Mouse (Mus musculus) heart, embryonic 14.5 days (tissue): ENCODE measurements around the gene Gm6793. TPM values are rescaled to one million over a fixed set of nuclear protein-coding genes. Genes with fewer than 3 reads are reported as not detected.

Experiments
- ATAC-seq: fragments of 200-750 bp; cut with Nextera tagmentation; 2 replicates; pipeline ENCODE4 v1.8.0; 2017; ENCODE audit warnings: low read depth, moderate TSS enrichment; ENCODE audit not compliant: insufficient number of reproducible peaks, insufficient read depth, low FRiP score
- H3K27ac ChIP-seq, 2 experiments: fragments of 200-500 bp in 1 of 2; fragments of 300-500 bp in 1 of 2; sonication (generic) in 1 of 2; replicated peaks in 1 of 2; 2 replicates each; pipeline ENCODE4 v1.5.1; 2012 to 2014; ENCODE audit warnings: low read depth in 2 of 2, low read length in 2 of 2, control low read depth in 1 of 2, mild to moderate bottlenecking in 1 of 2, mixed read lengths in 1 of 2; ENCODE audit not compliant: control insufficient read depth in 1 of 2, insufficient read depth in 1 of 2
- H3K27me3 ChIP-seq: fragments of 300-500 bp; sonication (generic); 2 replicates; pipeline ENCODE4 v1.6.1; 2014; ENCODE audit warnings: mild to moderate bottlenecking, low read length, control low read depth; ENCODE audit not compliant: control insufficient read depth, insufficient read depth
- H3K36me3 ChIP-seq: fragments of 300-500 bp; sonication (generic); 2 replicates; pipeline ENCODE4 v1.6.1; 2014; ENCODE audit warnings: mild to moderate bottlenecking, control low read depth, low read length, mixed read lengths; ENCODE audit not compliant: control insufficient read depth, insufficient read depth
- H3K4me1 ChIP-seq, 2 experiments: fragments of 200-500 bp in 1 of 2; fragments of 300-500 bp in 1 of 2; sonication (generic) in 1 of 2; 2 replicates each; pipeline ENCODE4 v1.6.1; 2012 to 2014; ENCODE audit warnings: low read length in 2 of 2, control low read depth in 1 of 2, mixed read lengths in 1 of 2; ENCODE audit not compliant: control insufficient read depth in 2 of 2, insufficient read depth in 2 of 2
- H3K4me2 ChIP-seq: fragments of 300-500 bp; sonication (generic); 2 replicates; pipeline ENCODE4 v1.6.1; 2014; ENCODE audit warnings: mild to moderate bottlenecking, low read length
- H3K4me3 ChIP-seq, 2 experiments: fragments of 200-500 bp in 1 of 2; fragments of 300-500 bp in 1 of 2; sonication (generic) in 1 of 2; 2 replicates each; pipeline ENCODE4 v1.5.1; 2012 to 2014; ENCODE audit warnings: low read length in 2 of 2, mild to moderate bottlenecking in 2 of 2, control low read depth in 1 of 2, low read depth in 1 of 2, moderate library complexity in 1 of 2; ENCODE audit not compliant: control insufficient read depth in 1 of 2, insufficient read depth in 1 of 2
- H3K9ac ChIP-seq: fragments of 300-500 bp; sonication (generic); 2 replicates; pipeline ENCODE4 v1.6.1; 2014; ENCODE audit warnings: mild to moderate bottlenecking, low read length
- H3K9me3 ChIP-seq: fragments of 300-500 bp; sonication (generic); 2 replicates; pipeline ENCODE4 v1.6.1; 2016; ENCODE audit warnings: low read length, control low read depth; ENCODE audit not compliant: control insufficient read depth
- WGBS: fragments of 180-500 bp; shearing (Covaris S2); extraction: QIAGEN DNeasy Blood & Tissue Kit; methylation state at CpG from one replicate; pipeline ENCODE4 v1.1.7; 2014; 5-methylcytosine and 5-hydroxymethylcytosine counted together
- polyA plus RNA-seq: library from polyadenylated mRNA; unstranded; fragments of >200 nt; fragmentation: Nextera tagmentation; extraction: Ambion mirVana; gene quantifications from 2 replicates; pipeline ENCODE4 v1.2.1, GENCODE M21; 2014

Gm6793 gene
- polyA plus RNA-seq, 1 experiment from 2014 or later: 0.50 TPM

DNA sequence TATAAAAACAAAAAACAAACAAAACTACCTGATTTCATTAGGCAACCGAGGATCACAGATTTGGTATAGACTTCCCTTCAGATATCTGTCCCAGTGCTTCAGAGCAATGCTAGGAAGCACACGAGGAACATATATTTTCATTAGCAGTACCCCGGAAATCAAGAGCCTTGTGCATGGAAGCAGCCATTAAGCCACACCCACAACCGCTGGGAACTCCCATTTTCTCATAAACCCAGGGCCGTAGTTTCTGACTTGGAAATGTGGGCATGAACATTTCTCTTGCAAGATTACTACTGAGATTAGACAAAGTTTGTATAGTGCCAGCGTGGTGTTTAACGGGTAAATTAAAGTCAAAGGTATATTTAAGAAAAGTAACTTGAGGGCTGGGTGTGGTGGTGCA, 5.3 kb downstream of the Gm6793 start:
- Histone ChIP-seq H3K9me3 (no peaks in the 10 kb centered on the region), H3K4me3 (no peak overlapping the region), H3K4me2 (no peak overlapping the region), H3K27ac (no peak overlapping the region), H3K4me1 (peaks cover 2 to 17% of the 10 kb centered on the region in 2 experiments; a peak in 3 of 4 replicates), H3K9ac (no peak overlapping the region), H3K36me3 (peaks cover 27% of the 10 kb centered on the region), H3K27me3 (no peaks in the 10 kb centered on the region)
- WGBS: 88% methylated on average over 7 of the region's 7 CpGs
- no peak for ATAC-seq

DNA sequence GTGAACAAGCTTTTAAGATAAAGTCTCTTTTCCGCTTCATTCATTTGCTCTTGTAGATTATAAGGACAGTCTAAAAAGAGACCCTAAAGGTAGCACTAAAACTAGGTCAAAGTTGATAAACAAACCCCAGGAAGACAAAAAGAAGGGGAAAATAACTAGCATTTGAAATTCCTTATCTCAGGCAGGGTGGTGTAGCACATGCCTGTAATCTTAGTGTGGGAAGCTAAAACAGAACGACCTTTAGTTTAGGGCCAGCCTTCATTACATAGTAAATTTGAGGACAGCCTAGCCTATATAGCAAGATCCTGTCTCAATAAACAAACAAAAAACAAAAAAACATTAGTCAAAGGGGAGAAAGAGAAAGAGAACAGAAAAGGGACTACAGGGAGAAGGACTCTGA, 7.2 kb downstream of the Gm6793 start:
- H3K4me1 ChIP-seq: peaks cover 0 to 10% of the 10 kb centered on the region in 2 experiments; a peak in 2 of 4 replicates
- no peak overlapping the region for H3K9ac ChIP-seq
- no peak overlapping the region for H3K27ac ChIP-seq
- no peak overlapping the region for H3K4me2 ChIP-seq
- WGBS: 95% methylated on average over 2 of the region's 2 CpGs
- H3K36me3 ChIP-seq: peaks cover 46% of the 10 kb centered on the region
- no peak for ATAC-seq
- H3K4me3 ChIP-seq: no peak overlapping the region
- H3K9me3 ChIP-seq: no peaks in the 10 kb centered on the region
- no peaks in the 10 kb centered on the region for H3K27me3 ChIP-seq

DNA sequence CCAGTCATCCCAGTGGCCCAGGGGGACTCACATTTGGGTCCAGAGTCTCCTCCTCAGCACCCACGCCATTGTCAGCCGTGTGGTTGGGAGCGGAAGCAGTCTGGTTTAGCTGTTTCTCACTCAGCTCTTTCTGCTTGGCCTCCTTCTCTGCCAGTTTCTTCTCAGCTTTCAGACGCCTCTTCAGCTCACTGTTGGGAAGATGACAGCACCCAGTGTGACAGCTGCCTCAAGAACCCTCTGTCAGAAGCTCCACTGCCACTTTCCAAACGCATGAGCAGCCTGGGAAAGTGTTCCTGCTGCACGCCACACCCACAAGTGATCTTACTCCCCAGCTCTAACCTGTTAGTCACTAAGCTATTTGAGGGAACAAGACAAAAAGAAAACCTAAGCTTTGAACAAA, 9.2 kb downstream of the Gm6793 start:
- Histone ChIP-seq H3K4me3 (no peak overlapping the region), H3K4me2 (no peak overlapping the region), H3K9me3 (no peaks in the 10 kb centered on the region), H3K36me3 (peaks cover 67% of the 10 kb centered on the region), H3K4me1 (peaks cover 0 to 6% of the 10 kb centered on the region in 2 experiments; a peak in 2 of 4 replicates), H3K27ac (no peak overlapping the region), H3K27me3 (no peaks in the 10 kb centered on the region), H3K9ac (no peak overlapping the region)
- ATAC-seq: no peak
- WGBS: 85% methylated on average over 6 of the region's 6 CpGs

DNA sequence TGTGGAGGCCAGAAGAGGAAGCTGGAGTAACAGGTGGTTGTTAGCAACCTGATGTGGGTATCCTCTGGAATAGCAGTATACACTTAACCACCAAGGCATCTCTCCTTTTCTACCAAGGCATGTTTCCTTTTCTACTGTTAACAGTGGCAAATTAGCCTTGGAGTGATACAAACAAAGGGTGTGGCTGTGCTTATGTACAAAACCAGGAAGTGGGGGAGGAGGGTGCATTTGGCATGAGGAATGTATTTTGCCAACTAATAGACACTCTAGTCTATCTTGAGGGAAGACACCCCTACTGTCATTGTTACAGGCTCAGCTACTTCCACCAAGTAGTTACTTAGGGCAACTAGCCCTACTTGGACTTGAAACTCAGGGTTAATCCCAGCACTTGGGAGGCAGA, 10.1 kb downstream of the Gm6793 start:
- no peaks in the 10 kb centered on the region for H3K4me1 ChIP-seq
- peaks cover 75% of the 10 kb centered on the region for H3K36me3 ChIP-seq
- H3K27me3 ChIP-seq: no peaks in the 10 kb centered on the region
- H3K9me3 ChIP-seq: no peaks in the 10 kb centered on the region
- no peak overlapping the region for H3K9ac ChIP-seq
- H3K4me2 ChIP-seq: no peak overlapping the region
- no peak for ATAC-seq
- no peak overlapping the region for H3K27ac ChIP-seq
- no peak overlapping the region for H3K4me3 ChIP-seq

DNA sequence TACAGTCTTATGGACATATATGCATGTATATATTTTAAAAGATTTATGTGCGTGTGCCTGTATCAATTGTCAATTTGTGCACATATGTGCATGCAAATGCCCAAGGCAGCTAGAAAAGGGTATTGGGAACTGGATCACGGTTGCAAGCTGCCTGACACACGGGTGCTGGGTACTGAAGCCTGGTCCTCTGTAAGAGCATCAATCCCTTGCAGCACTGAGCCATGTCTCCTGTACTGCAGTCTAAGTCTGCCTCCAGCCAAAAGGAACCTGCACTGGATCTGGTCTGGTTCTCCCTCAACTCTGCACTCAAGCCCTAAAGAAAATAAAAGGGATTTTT, 22.2 kb downstream of the Gm6793 start:
- Histone ChIP-seq H3K9me3 (no peaks in the 10 kb centered on the region), H3K4me2 (peak overlapping the region; percentile 90), H3K27ac (no peak overlapping the region), H3K36me3 (peaks cover 68% of the 10 kb centered on the region), H3K4me3 (peak overlapping the region in 1 of 2 experiments; percentile 79; a peak in 2 of 4 replicates), H3K4me1 (peaks cover 0 to 6% of the 10 kb centered on the region in 2 experiments; a peak in 2 of 4 replicates), H3K9ac (no peak overlapping the region; the same call in 1 of the 2 replicates), H3K27me3 (no peaks in the 10 kb centered on the region)
- no peak for ATAC-seq
- WGBS: 64% methylated on average over 3 of the region's 3 CpGs

DNA sequence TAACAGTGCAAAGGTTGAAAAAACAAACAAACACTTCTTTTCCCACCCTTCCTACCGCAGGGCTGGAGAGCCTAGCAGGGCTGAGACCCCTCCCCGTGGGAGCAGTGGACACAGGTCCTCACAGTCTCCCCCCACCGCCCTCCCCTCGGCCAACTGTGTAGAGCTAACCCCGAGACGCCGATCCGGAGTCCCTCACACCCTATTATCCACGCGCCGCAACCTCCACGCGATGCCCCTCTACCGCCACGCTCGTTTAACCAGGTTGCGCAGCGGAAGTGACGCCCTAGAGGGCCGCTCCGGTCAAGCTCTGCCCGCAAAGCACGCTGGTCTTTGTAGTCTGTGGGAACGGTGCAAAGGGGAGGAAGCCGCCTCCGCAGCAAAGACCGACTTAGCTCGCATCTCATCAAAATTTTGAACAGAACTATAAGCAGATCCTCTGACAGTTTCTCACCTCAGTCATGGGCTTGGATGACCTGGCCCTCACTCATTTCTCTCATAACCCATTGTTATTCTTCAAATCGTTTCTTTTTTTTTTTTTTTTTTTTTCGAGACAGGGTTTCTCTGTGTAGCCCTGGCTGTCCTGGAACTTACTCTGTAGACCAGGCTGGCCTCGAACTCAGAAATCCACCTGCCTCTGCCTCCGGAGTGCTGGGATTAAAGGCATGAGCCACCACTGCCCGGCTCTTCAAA, 22.7 kb downstream of the Gm6793 start, which contains the start of gene Adat1:
Gene Adat1 (minus strand): TSS at position 290 of the 690 bp plus-strand sequence.
- Histone ChIP-seq H3K9me3 (no peaks in the 10 kb centered on the region), H3K36me3 (peaks cover 68% of the 10 kb centered on the region), H3K9ac (peak within 1 kb of the TSS; percentile 86), H3K4me1 (peaks cover 0 to 6% of the 10 kb centered on the region in 2 experiments; a peak in 2 of 4 replicates), H3K4me2 (peak within 1 kb of the TSS; percentile 90), H3K27ac (no peak within 1 kb of the TSS), H3K4me3 (peak within 1 kb of the TSS; percentile 79 to 98), H3K27me3 (no peaks in the 10 kb centered on the region)
- peak; percentile 87; the same call in 1 of the 2 replicates for ATAC-seq
- WGBS: 3% methylated on average over 33 of the region's 33 CpGs

DNA sequence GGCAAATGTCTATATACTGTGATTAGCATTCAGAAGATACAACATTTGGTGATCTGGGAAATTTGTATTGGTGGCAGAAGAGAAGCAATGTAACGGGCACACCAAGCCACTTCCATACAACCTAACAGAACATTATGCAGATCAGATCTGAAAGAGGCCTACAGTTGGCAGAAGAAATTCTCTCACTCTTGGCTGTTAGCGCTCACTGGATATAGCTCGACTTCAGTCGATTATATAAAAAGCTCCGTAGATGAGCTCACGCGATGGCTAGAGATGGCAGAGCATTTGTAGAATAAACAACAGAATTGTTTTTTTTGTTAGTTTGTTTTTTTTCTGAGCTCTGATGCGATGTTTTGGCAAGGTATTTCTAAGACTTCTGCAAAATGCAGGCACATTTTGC, 23.6 kb downstream of the Gm6793 start:
- Histone ChIP-seq H3K4me1 (peaks cover 0 to 6% of the 10 kb centered on the region in 2 experiments; a peak in 2 of 4 replicates), H3K4me2 (peak overlapping the region; percentile 90), H3K27me3 (no peaks in the 10 kb centered on the region), H3K36me3 (peaks cover 63% of the 10 kb centered on the region), H3K27ac (no peak overlapping the region), H3K9me3 (no peaks in the 10 kb centered on the region), H3K9ac (peak overlapping the region; percentile 86), H3K4me3 (peak overlapping the region in 1 of 2 experiments; percentile 79; a peak in 2 of 4 replicates)
- WGBS: 60% methylated on average over 8 of the region's 8 CpGs
- no peak for ATAC-seq
